Mouse (Mus musculus) ovary, postnatal 36 days (tissue): ENCODE results near the gene Aprt.

ENCODE experiments used
- DNase-seq: peaks from one replicate; pipeline ENCODE4 v3.0.0; 2022; ENCODE audit warnings: low spot score, mixed read lengths

Gene Aprt

GRCm38 (mm10) chr8:122564363-122565352 is 12.1 kb downstream of the Aprt start:
- no peak for DNase-seq

GRCm38 (mm10) chr8:122561199-122561598 is 15.5 kb downstream of the Aprt start:
- no peak for DNase-seq

- DNase-seq: no peak
Measured at GRCm38 (mm10) chr8:122558671-122559349, 17.9 kb downstream of the Aprt start.

- DNase-seq: no peak
Measured at GRCm38 (mm10) chr8:122557248-122558038, 19.3 kb downstream of the Aprt start.

GRCm38 (mm10) chr8:122556030-122557009 is 20.4 kb downstream of the Aprt start:
- peak; percentile 52 for DNase-seq

GRCm38 (mm10) chr8:122554786-122555185 is 21.9 kb downstream of the Aprt start:
- DNase-seq: no peak

- peak; percentile 91 for DNase-seq
Measured at GRCm38 (mm10) chr8:122551265-122552051, 25.3 kb downstream of the Aprt start, which contains the start of gene Piezo1. TSS of gene Piezo1 (minus strand) at chr8:122551329.

GRCm38 (mm10) chr8:122550995-122551264 is 25.8 kb downstream of the Aprt start:
- DNase-seq: no peak

- peak; percentile 66 for DNase-seq
Measured at GRCm38 (mm10) chr8:122550234-122550994, 26.3 kb downstream of the Aprt start.

GRCm38 (mm10) chr8:122548891-122549439 is 27.7 kb downstream of the Aprt start:
- DNase-seq: no peak

GRCm38 (mm10) chr8:122548331-122548730 is 28.4 kb downstream of the Aprt start:
- no peak for DNase-seq

GRCm38 (mm10) chr8:122547815-122548214 is 28.9 kb downstream of the Aprt start:
- no peak for DNase-seq

- peak; percentile 33 for DNase-seq
Measured at GRCm38 (mm10) chr8:122546811-122547453, 29.8 kb downstream of the Aprt start.

GRCm38 (mm10) chr8:122546066-122546755 is 30.5 kb downstream of the Aprt start:
- DNase-seq: no peak

- DNase-seq: no peak
Measured at GRCm38 (mm10) chr8:122544138-122544537, 32.6 kb downstream of the Aprt start.

GRCm38 (mm10) chr8:122538310-122539076 is 38.2 kb downstream of the Aprt start:
- DNase-seq: no peak

GRCm38 (mm10) chr8:122537812-122538211 is 38.9 kb downstream of the Aprt start:
- DNase-seq: no peak
